In genomic region chr13:32207172-32207908, GRCm38 (mm10) we compare ENCODE assay signal across 28 mouse cellular contexts.
DNase-seq lines count a peak whose midpoint lies in the region; ATAC-seq and TF ChIP-seq lines count a peak whose summit lies in the region.
"Had no signal": no experiment of that assay in that cellular context is flagged by ENCODE, and none has a peak within 500 bp of the region (broad histone marks: within the 10 kb centered on the region; RNA-seq: fewer than 3 reads in every experiment).

No protein-coding gene starts in this region.

- no peaks in the 10 kb centered on the region for H3K27me3 ChIP-seq in kidney, embryonic 16.5 days (ENCODE audit: insufficient read depth, low read length)
- H3K27me3 ChIP-seq in kidney, adult 2 months (replicated peaks; ENCODE audit: control insufficient read depth, insufficient read depth, low read length), result no peaks in the 10 kb centered on the region
- H3K27me3 ChIP-seq: embryonic facial prominence, embryonic 13.5 days; forebrain, embryonic 12.5 days; forebrain, embryonic 15.5 days; heart, embryonic 12.5 days; heart, embryonic 15.5 days; hindbrain, embryonic 13.5 days had no signal

- H3K36me3 ChIP-seq in kidney, embryonic 16.5 days (ENCODE audit: insufficient read depth, low read length), result no peaks in the 10 kb centered on the region
- no peaks in the 10 kb centered on the region for H3K36me3 ChIP-seq in kidney, adult 2 months (ENCODE audit: control insufficient read depth, insufficient read depth, low read length)
- H3K36me3 ChIP-seq: embryonic facial prominence, embryonic 10.5 days; embryonic facial prominence, embryonic 13.5 days; forebrain, embryonic 12.5 days; forebrain, embryonic 15.5 days; heart, embryonic 12.5 days; heart, embryonic 15.5 days; hindbrain, embryonic 10.5 days; hindbrain, embryonic 13.5 days had no signal

- H3K27ac ChIP-seq in kidney, embryonic 16.5 days (ENCODE audit: low read length), result no peak overlapping the region
- no peak overlapping the region for H3K27ac ChIP-seq in kidney, adult 2 months (ENCODE audit: insufficient read depth, low read depth, low read length)
- H3K27ac ChIP-seq: embryonic facial prominence, embryonic 10.5 days; embryonic facial prominence, embryonic 13.5 days; forebrain, embryonic 12.5 days; forebrain, embryonic 15.5 days; heart, embryonic 15.5 days; hindbrain, embryonic 10.5 days; hindbrain, embryonic 13.5 days had no signal

- WGBS in kidney, embryonic 16.5 days, result 35% methylated on average over 5 of the region's 5 CpGs
- WGBS in kidney, adult 2 months, result 75% methylated on average over 5 of the region's 5 CpGs

- no peak for DNase-seq in kidney, adult 2 months
- DNase-seq in retina, postnatal 1 day, result peak; percentile 4
- no peak for DNase-seq in retina, embryonic 14.5 days (ENCODE audit: low spot score)
- DNase-seq in embryo, embryonic 11 days, result peak; percentile 19
- no peak for DNase-seq in ovary, postnatal 10 days (ENCODE audit: low spot score)
- DNase-seq in layer of hippocampus, postnatal 25 days (ENCODE audit: extremely low spot score in 1 of 2, low spot score in 1 of 2), result no peak
- DNase-seq: adrenal gland, adult 2 months; adrenal gland, postnatal 14 days; cerebellum, adult 11 months; cerebellum, adult 2 months; cerebellum, adult 9-11 months; cerebellum, postnatal 25 days; gastrocnemius, postnatal 25 days; heart, adult 18-20 months; heart, postnatal 10 days; heart, postnatal 36 days had no signal

- peak; percentile 76 for ATAC-seq in kidney, embryonic 16.5 days (ENCODE audit: low FRiP score, low TSS enrichment)
- ATAC-seq: CD4-positive, CD25-positive, alpha-beta regulatory T cell, adult 4 months; forebrain, embryonic 15.5 days; hindbrain, embryonic 16.5 days had no signal

- no peak for TF ChIP-seq POLR2A in kidney, adult 2 months (IDR thresholded peaks at IDR 0.05; ENCODE audit: low read depth, low read length)

- no peak overlapping the region for H3K4me3 ChIP-seq in kidney, embryonic 16.5 days (ENCODE audit: low read length)
- no peak overlapping the region for H3K4me3 ChIP-seq in kidney, adult 2 months (ENCODE audit: insufficient read depth, low read depth, low read length)
- H3K4me3 ChIP-seq: embryonic facial prominence, embryonic 10.5 days; embryonic facial prominence, embryonic 13.5 days; erythroblast, embryonic 14.5 days; forebrain, embryonic 12.5 days; forebrain, embryonic 15.5 days; heart, embryonic 12.5 days; heart, embryonic 15.5 days; hindbrain, embryonic 10.5 days; hindbrain, embryonic 13.5 days had no signal

- H3K9ac ChIP-seq in kidney, embryonic 16.5 days (replicated peaks; ENCODE audit: low read length), result no peak overlapping the region
- H3K9ac ChIP-seq: embryonic facial prominence, embryonic 13.5 days; forebrain, embryonic 12.5 days; forebrain, embryonic 15.5 days; heart, embryonic 12.5 days; heart, embryonic 15.5 days; hindbrain, embryonic 13.5 days had no signal

- no peak for TF ChIP-seq CTCF in kidney, adult 2 months (conservative IDR thresholded peaks at IDR 0.05; ENCODE audit: insufficient read depth, insufficient read length, low read depth, low read length)

- H3K4me2 ChIP-seq in kidney, embryonic 16.5 days (replicated peaks; ENCODE audit: low read depth, low read length), result no peak overlapping the region
- H3K4me2 ChIP-seq: embryonic facial prominence, embryonic 13.5 days; forebrain, embryonic 12.5 days; forebrain, embryonic 15.5 days; heart, embryonic 12.5 days; heart, embryonic 15.5 days; hindbrain, embryonic 13.5 days had no signal

- no peaks in the 10 kb centered on the region for H3K4me1 ChIP-seq in kidney, embryonic 16.5 days (ENCODE audit: insufficient read depth, low read length)
- no peaks in the 10 kb centered on the region for H3K4me1 ChIP-seq in kidney, adult 2 months (ENCODE audit: control insufficient read depth, insufficient read depth, low read length)
- H3K4me1 ChIP-seq: embryonic facial prominence, embryonic 13.5 days; forebrain, embryonic 12.5 days; forebrain, embryonic 15.5 days; heart, embryonic 15.5 days; hindbrain, embryonic 10.5 days; hindbrain, embryonic 13.5 days had no signal

- H3K9me3 ChIP-seq in kidney, embryonic 16.5 days (ENCODE audit: low read length), result no peaks in the 10 kb centered on the region
- H3K9me3 ChIP-seq: embryonic facial prominence, embryonic 10.5 days; embryonic facial prominence, embryonic 13.5 days; forebrain, embryonic 12.5 days; forebrain, embryonic 15.5 days; heart, embryonic 12.5 days; heart, embryonic 15.5 days; hindbrain, embryonic 10.5 days; hindbrain, embryonic 13.5 days had no signal

Comparison
In these comparisons a context has a peak if more than half of its experiments do, and no peak if none do; other contexts are left out.
1. DNase-seq: peak in retina, postnatal 1 day (single experiment) and embryo, embryonic 11 days (single experiment); none in kidney, adult 2 months (single experiment), retina, embryonic 14.5 days (single experiment), ovary, postnatal 10 days (single experiment) and layer of hippocampus, postnatal 25 days (0 of 2).